Mouse (Mus musculus) liver, adult 2 months (tissue): ENCODE results near the gene Slc27a5. TPM values are rescaled to one million over a fixed set of nuclear protein-coding genes. Genes with fewer than 3 reads are reported as not detected.

Experiments
- DNase-seq: peaks from one replicate; pipeline ENCODE4 v3.0.0-alpha.2; 2011; ENCODE audit warnings: low read depth, low spot score; ENCODE audit errors: extremely low read depth
- H3K27ac ChIP-seq: fragments of 200-500 bp; replicated peaks from 2 replicates; pipeline ENCODE4 v1.5.1; 2012; ENCODE audit warnings: low read depth, mild to moderate bottlenecking, control low read depth, inconsistent platforms, low read length; ENCODE audit not compliant: insufficient read depth
- H3K27me3 ChIP-seq: fragments of 200-500 bp; 2 replicates; pipeline ENCODE4 v1.6.1; 2012; ENCODE audit warnings: mild to moderate bottlenecking, moderate library complexity, low read length, inconsistent platforms; ENCODE audit not compliant: control insufficient read depth, insufficient read depth
- H3K36me3 ChIP-seq: fragments of 200-500 bp; 2 replicates; pipeline ENCODE4 v1.6.1; 2012; ENCODE audit warnings: low read length, inconsistent platforms; ENCODE audit not compliant: control insufficient read depth, insufficient read depth
- H3K4me1 ChIP-seq: fragments of 200-500 bp; 2 replicates; pipeline ENCODE4 v1.6.1; 2011; ENCODE audit warnings: low read length; ENCODE audit not compliant: control insufficient read depth, insufficient read depth
- H3K4me3 ChIP-seq: fragments of 200-500 bp; 2 replicates; pipeline ENCODE4 v1.5.1; 2011; ENCODE audit warnings: low read depth, mild to moderate bottlenecking, control low read depth, low read length, moderate library complexity; ENCODE audit not compliant: insufficient read depth
- H3K79me2 ChIP-seq: fragments of 200-500 bp; 2 replicates; pipeline ENCODE4 v1.6.1; 2012; ENCODE audit warnings: inconsistent platforms, mild to moderate bottlenecking, low read length, moderate library complexity; ENCODE audit not compliant: control insufficient read depth, insufficient read depth
- H3K9ac ChIP-seq: fragments of 200-500 bp; 2 replicates; pipeline ENCODE4 v1.6.1; 2012; ENCODE audit warnings: low read depth, mild to moderate bottlenecking, control low read depth, inconsistent platforms, low read length
- CTCF ChIP-seq: fragments of 200-500 bp; IDR thresholded peaks from 2 replicates; pipeline ENCODE4 v1.5.1; 2011; ENCODE audit warnings: low read depth, low read length, control low read depth
- POLR2A ChIP-seq: fragments of 200-500 bp; IDR thresholded peaks from 2 replicates; pipeline ENCODE4 v1.6.1; 2011; ENCODE audit warnings: low read length, control low read depth; ENCODE audit not compliant: insufficient read depth; ENCODE audit errors: extremely low read depth
- WGBS: fragments of 180-500 bp; shearing (Covaris S2); methylation state at CpG from one replicate; pipeline ENCODE4 v1.1.7; 2018; 5-methylcytosine and 5-hydroxymethylcytosine counted together
- polyA plus RNA-seq: library from polyadenylated mRNA; depleted of rRNA; stranded (reverse); fragments of >200 nt; gene quantifications from 2 replicates; pipeline ENCODE4 v1.2.3, GENCODE M21; 2012
- total RNA-seq: library from RNA; depleted of rRNA; stranded (reverse); fragments of >200 nt; gene quantifications from 2 replicates; pipeline ENCODE4 v1.2.3, GENCODE M21; 2014

Gene Slc27a5
- total and polyA plus RNA-seq, 2 experiments, result 1,401 to 1,713 TPM

DNA sequence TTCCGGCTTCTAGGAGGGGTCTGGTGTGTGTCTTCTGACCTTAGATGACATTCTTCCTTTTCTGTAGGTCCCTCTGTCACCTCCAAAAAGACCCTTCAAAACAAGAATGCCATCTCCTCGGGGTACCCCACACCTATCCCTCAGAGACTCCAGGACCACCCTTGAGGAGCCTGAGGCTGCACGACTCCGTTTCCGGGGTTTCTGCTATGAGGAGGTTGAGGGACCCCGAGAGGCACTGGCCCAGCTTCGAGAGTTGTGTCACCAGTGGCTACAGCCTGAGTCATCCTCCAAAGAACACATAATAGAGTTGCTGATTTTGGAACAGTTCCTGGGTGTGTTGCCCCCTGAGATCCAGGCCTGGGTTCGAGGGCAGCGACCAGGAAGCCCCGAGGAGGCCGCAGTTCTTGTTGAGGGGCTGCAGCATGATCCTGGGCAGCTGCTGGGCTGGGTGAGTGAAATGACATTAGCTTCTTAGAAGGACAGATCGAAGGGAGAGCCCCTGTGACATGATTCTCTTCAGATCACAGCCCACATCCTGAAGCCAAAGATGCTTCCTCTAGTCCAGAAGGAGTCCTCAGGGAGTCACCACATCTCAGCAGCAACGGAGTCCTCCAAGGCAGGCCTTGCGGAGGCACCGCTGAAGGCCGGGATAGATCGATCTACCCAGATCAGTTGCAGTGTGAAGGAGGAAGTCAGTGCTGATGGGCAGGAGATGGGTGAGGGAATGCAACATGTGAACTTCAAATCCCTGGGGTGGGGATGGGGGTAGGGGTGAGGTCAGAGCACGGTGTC lies 18.9 kb downstream of the Slc27a5 start:
- Histone ChIP-seq H3K36me3 (no peaks in the 10 kb centered on the region), H3K4me3 (no peak overlapping the region), H3K27me3 (no peaks in the 10 kb centered on the region), H3K79me2 (no peaks in the 10 kb centered on the region), H3K27ac (peak overlapping the region; percentile 84), H3K4me1 (peaks cover 11% of the 10 kb centered on the region; the same call in 1 of the 2 replicates), H3K9ac (peak overlapping the region; percentile 67; the same call in 1 of the 2 replicates)
- TF ChIP-seq CTCF (no peak), POLR2A (no peak)
- WGBS, result 80% methylated on average over 18 of the region's 18 CpGs
- DNase-seq, result no peak

GRCm38 (mm10) chr7:12977682-12978389 lies 20.2 kb downstream of the Slc27a5 start, which contains the start of gene Zfp446:
TSS of gene Zfp446 (plus strand) at chr7:12977848.
- Histone ChIP-seq H3K27ac (peak within 1 kb of the TSS; percentile 91), H3K36me3 (no peaks in the 10 kb centered on the region), H3K4me3 (peak within 1 kb of the TSS; percentile 74), H3K4me1 (0 out of 2 replicates have a peak, but pooled peaks cover 7% of the 10 kb centered on the region), H3K79me2 (no peaks in the 10 kb centered on the region), H3K9ac (peak within 1 kb of the TSS; percentile 81), H3K27me3 (no peaks in the 10 kb centered on the region)
- peak; percentile 93 for DNase-seq
- peak; percentile 72; the same call in 1 of the 2 replicates for TF ChIP-seq POLR2A
- no peak for TF ChIP-seq CTCF
- WGBS, result under 1% methylated on average over 49 of the region's 49 CpGs

GRCm38 (mm10) chr7:12970906-12971305 lies 27.1 kb downstream of the Slc27a5 start:
- H3K79me2 ChIP-seq, result peaks cover 3% of the 10 kb centered on the region; the same call in 1 of the 2 replicates
- TF ChIP-seq CTCF (no peak), POLR2A (no peak)
- H3K27me3 ChIP-seq, result no peaks in the 10 kb centered on the region
- H3K27ac ChIP-seq, result no peak overlapping the region
- peaks cover 2% of the 10 kb centered on the region; the same call in 1 of the 2 replicates for H3K4me1 ChIP-seq
- no peak overlapping the region for H3K4me3 ChIP-seq
- no peak overlapping the region for H3K9ac ChIP-seq
- DNase-seq, result no peak
- H3K36me3 ChIP-seq, result peaks cover 4% of the 10 kb centered on the region; the same call in 1 of the 2 replicates
- 96% methylated on average over 25 of the region's 25 CpGs for WGBS

- Histone ChIP-seq H3K4me1 (peaks cover 2% of the 10 kb centered on the region; the same call in 1 of the 2 replicates), H3K9ac (peak overlapping the region; percentile 71), H3K79me2 (peaks cover 3% of the 10 kb centered on the region; the same call in 1 of the 2 replicates), H3K36me3 (peaks cover 4% of the 10 kb centered on the region; the same call in 1 of the 2 replicates), H3K27ac (peak overlapping the region; percentile 78), H3K4me3 (peak overlapping the region; percentile 69), H3K27me3 (no peaks in the 10 kb centered on the region)
- WGBS, result under 1% methylated on average over 29 of the region's 29 CpGs
- no peak for TF ChIP-seq CTCF
- TF ChIP-seq POLR2A, result no peak
- peak; percentile 76 for DNase-seq
Measured at GRCm38 (mm10) chr7:12966104-12966845, 31.7 kb downstream of the Slc27a5 start.

- Histone ChIP-seq H3K36me3 (peaks cover 4% of the 10 kb centered on the region; the same call in 1 of the 2 replicates), H3K27ac (peak within 1 kb of the TSS; percentile 78), H3K79me2 (peaks cover 3% of the 10 kb centered on the region; the same call in 1 of the 2 replicates), H3K27me3 (no peaks in the 10 kb centered on the region), H3K4me1 (peaks cover 2% of the 10 kb centered on the region; the same call in 1 of the 2 replicates), H3K4me3 (peak within 1 kb of the TSS; percentile 69), H3K9ac (peak within 1 kb of the TSS; percentile 71)
- peak; percentile 87 for DNase-seq
- TF ChIP-seq POLR2A (peak; percentile 76), CTCF (no peak)
- WGBS, result 1% methylated on average over 23 of the region's 23 CpGs
Measured at GRCm38 (mm10) chr7:12965678-12966091, 32.3 kb downstream of the Slc27a5 start, which contains the start of gene Zfp324. TSS of gene Zfp324 (plus strand) at chr7:12965838.
